Mouse (Mus musculus): ENCODE data around the gene Gpat2.

DNA sequence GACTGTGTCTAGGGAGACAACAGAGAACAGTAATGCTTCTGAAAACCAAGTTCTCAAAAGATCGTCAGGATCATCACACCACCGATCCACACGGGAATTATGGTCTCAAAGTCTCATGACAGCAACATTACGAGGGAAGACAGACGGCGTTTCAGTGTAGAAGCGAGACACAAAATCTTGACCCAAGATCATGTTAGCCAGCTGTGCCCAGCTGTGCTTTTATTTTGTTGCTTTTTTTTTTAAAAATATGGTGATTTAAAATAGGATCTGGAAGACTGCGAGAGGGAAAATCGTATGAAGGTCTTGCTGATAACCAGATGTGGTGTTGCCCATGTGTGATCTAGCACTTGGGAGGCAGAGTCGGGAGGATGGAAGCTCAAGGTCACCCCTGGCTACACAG lies 45.7 kb downstream of the Gpat2 start:
- TF ChIP-seq POLR2A (IDR thresholded peaks at IDR 0.05; ENCODE audit: borderline replicate concordance, extremely low read depth, low read depth, low read length) (no peak), CTCF (IDR thresholded peaks at IDR 0.05; ENCODE audit: insufficient read depth, low read length) (no peak)

Measured in lung, adult 2 months (tissue).